ENCODE assay signal across 41 mouse cellular contexts in the genomic region with DNA sequence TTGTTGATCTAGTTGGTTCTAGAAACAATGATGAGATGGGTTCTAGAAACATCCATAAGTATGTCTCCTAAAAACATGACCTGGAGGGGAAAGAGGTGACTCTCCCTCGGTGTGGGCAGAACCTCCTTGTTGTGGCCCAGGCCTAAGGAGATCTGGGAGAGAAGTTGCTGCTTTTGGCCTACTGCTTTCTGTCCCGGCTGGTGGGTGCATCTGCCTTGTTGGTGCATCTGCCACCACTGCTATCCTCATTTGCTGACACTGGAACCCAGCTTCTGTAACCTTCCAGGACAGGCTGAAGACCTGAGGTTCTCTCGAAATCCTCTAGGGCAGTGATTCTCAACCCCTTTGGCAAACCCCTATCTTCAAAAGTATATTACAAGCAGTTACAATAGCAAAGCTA. TPM values are rescaled to one million over a fixed set of nuclear protein-coding genes. Genes with fewer than 3 reads are reported as not detected.
"Had no signal": no experiment of that assay in that cellular context is flagged by ENCODE, and none has a peak within 500 bp of the region (broad histone marks: within the 10 kb centered on the region; RNA-seq: fewer than 3 reads in every experiment).

No protein-coding gene starts in this region.

- H3K4me3 ChIP-seq: heart, embryonic 13.5 days; heart, embryonic 15.5 days; hindbrain, embryonic 10.5 days; hindbrain, embryonic 12.5 days; hindbrain, embryonic 13.5 days; hindbrain, embryonic 15.5 days; intestine, embryonic 15.5 days; kidney, embryonic 15.5 days; layer of hippocampus, adult 2 months; left cerebral cortex, adult 2 months had no signal

- H3K9ac ChIP-seq: heart, embryonic 13.5 days; heart, embryonic 15.5 days; hindbrain, embryonic 12.5 days; hindbrain, embryonic 13.5 days; hindbrain, embryonic 14.5 days; hindbrain, embryonic 15.5 days; intestine, embryonic 15.5 days; kidney, embryonic 15.5 days had no signal

- ATAC-seq: hindbrain, embryonic 16.5 days; hindbrain, postnatal 0 days; inflammation-experienced regulatory T-cells, adult 6 months; intestine, embryonic 15.5 days; intestine, embryonic 16.5 days had no signal

- H3K4me2 ChIP-seq: heart, embryonic 11.5 days; heart, embryonic 13.5 days; heart, embryonic 15.5 days; hindbrain, embryonic 12.5 days; hindbrain, embryonic 13.5 days; hindbrain, embryonic 14.5 days; hindbrain, embryonic 15.5 days; intestine, embryonic 15.5 days; kidney, embryonic 15.5 days had no signal

- H3K36me3 ChIP-seq: intestine, embryonic 15.5 days had no signal

- DNase-seq: heart, postnatal 10 days; heart, postnatal 14 days; heart, postnatal 36 days; kidney, adult 11 months; kidney, adult 18-20 months; kidney, adult 2 months; kidney, adult 8-10 months; kidney, adult 9 months; kidney, postnatal 10 days; kidney, postnatal 14 days; kidney, postnatal 25 days; kidney, postnatal 36 days; kidney, postnatal 4 days; layer of hippocampus, postnatal 36 days had no signal

- H3K4me1 ChIP-seq: heart, embryonic 13.5 days; heart, embryonic 15.5 days; hindbrain, embryonic 10.5 days; hindbrain, embryonic 12.5 days; hindbrain, embryonic 13.5 days; hindbrain, embryonic 15.5 days; intestine, embryonic 15.5 days; kidney, embryonic 15.5 days had no signal

- H3K9me3 ChIP-seq: heart, embryonic 13.5 days; heart, embryonic 15.5 days; hindbrain, embryonic 10.5 days; hindbrain, embryonic 12.5 days; hindbrain, embryonic 13.5 days; hindbrain, embryonic 15.5 days; intestine, embryonic 15.5 days; kidney, embryonic 15.5 days had no signal

- H3K27ac ChIP-seq: heart, embryonic 13.5 days; heart, embryonic 15.5 days; hindbrain, embryonic 10.5 days; hindbrain, embryonic 12.5 days; hindbrain, embryonic 13.5 days; hindbrain, embryonic 14.5 days; hindbrain, embryonic 15.5 days; hindbrain, postnatal 0 days; intestine, embryonic 15.5 days; kidney, embryonic 15.5 days; kidney, postnatal 0 days; layer of hippocampus, adult 2 months; left cerebral cortex, adult 2 months had no signal

- H3K27me3 ChIP-seq: heart, embryonic 13.5 days; heart, embryonic 15.5 days; hindbrain, embryonic 12.5 days; hindbrain, embryonic 13.5 days; hindbrain, embryonic 15.5 days; intestine, embryonic 15.5 days; kidney, embryonic 15.5 days had no signal

RNA-seq across cellular contexts. Expression of gene Gm6525, which starts 8.5 kb away (rescaled TPM):
- total RNA-seq: heart, adult 8-10 months; heart, postnatal 14 days; heart, postnatal 25 days; heart, postnatal 36 days; hematopoietic stem cell, adult 5-6 weeks; hindbrain, postnatal 0 days; layer of hippocampus, adult 18-20 months; layer of hippocampus, adult 2 months; layer of hippocampus, adult 8-10 months; layer of hippocampus, postnatal 10 days; layer of hippocampus, postnatal 14 days; layer of hippocampus, postnatal 25 days; layer of hippocampus, postnatal 36 days; left cerebral cortex, adult 18-20 months; left cerebral cortex, adult 2 months had no signal
- polyA plus RNA-seq: heart, embryonic 11.5 days; kidney, adult 2 months; large intestine, adult 2 months had no signal
